Mouse (Mus musculus) cortical plate, adult 2 months (tissue): ENCODE measurements around the gene Cadm4.

ENCODE experiments used
- CTCF ChIP-seq: fragments of 200-500 bp; IDR thresholded peaks from 2 replicates; pipeline ENCODE4 v1.5.1; 2011; ENCODE audit warnings: mild to moderate bottlenecking, control low read depth, low read length; ENCODE audit not compliant: insufficient read depth; ENCODE audit errors: extremely low read depth
- POLR2A ChIP-seq: fragments of 200-500 bp; IDR thresholded peaks from 2 replicates; pipeline ENCODE4 v1.6.1; 2011; ENCODE audit warnings: mild to moderate bottlenecking, low read length, control low read depth; ENCODE audit not compliant: insufficient read depth; ENCODE audit errors: extremely low read depth

- TF ChIP-seq CTCF (no peak), POLR2A (no peak)
These were observed 19.2 kb upstream of the Cadm4 start, which contains the start of gene Plaur for GRCm38 (mm10) chr7:24462388-24463319.
